ENCODE assay signal across 10 mouse cellular contexts in genomic region chr7:46377008-46377346, GRCm38 (mm10). TPM values are rescaled to one million over a fixed set of nuclear protein-coding genes. Genes with fewer than 3 reads are reported as not detected.
DNase-seq lines count a peak whose midpoint lies in the region; ATAC-seq and TF ChIP-seq lines count a peak whose summit lies in the region.
"Had no signal": no experiment of that assay in that cellular context is flagged by ENCODE, and none has a peak within 500 bp of the region (broad histone marks: within the 10 kb centered on the region; RNA-seq: fewer than 3 reads in every experiment).

No protein-coding gene starts in this region.

- no peaks in the 10 kb centered on the region; the same call in 1 of the 2 replicates for H3K27me3 ChIP-seq in thymus, adult 2 months (ENCODE audit: control insufficient read depth, insufficient read depth, low read length)

- no peak overlapping the region for H3K4me3 ChIP-seq in thymus, adult 2 months (ENCODE audit: control insufficient read depth, insufficient read depth, low read length)
- H3K4me3 ChIP-seq: erythroblast, embryonic 14.5 days had no signal

- H3K36me3 ChIP-seq in thymus, adult 2 months (ENCODE audit: control insufficient read depth, insufficient read depth, low read length): no peaks in the 10 kb centered on the region

- H3K4me1 ChIP-seq in thymus, adult 2 months (replicated peaks; ENCODE audit: control insufficient read depth, insufficient read depth, low read length): no peaks in the 10 kb centered on the region

- DNase-seq in cerebellum, adult 9-11 months: peak; percentile 17
- DNase-seq in cerebellum, adult 9-10 months: no peak
- peak; percentile 40 for DNase-seq in WW6 (ENCODE audit: low read depth, low spot score)
- peak; percentile 70 for DNase-seq in gastrocnemius, postnatal 14 days
- no peak for DNase-seq in thymus, adult 2 months
- no peak for DNase-seq in lung, postnatal 14 days
- DNase-seq in ovary, adult 18-20 months (ENCODE audit: low spot score): no peak

- 5% methylated on average over 33 of the region's 33 CpGs for WGBS in thymus, adult 2 months

- no peak for TF ChIP-seq POLR2A in thymus, adult 2 months (IDR thresholded peaks at IDR 0.05; ENCODE audit: control insufficient read depth, extremely low read depth, insufficient read depth, low read length, poor library complexity)

- peak; percentile 41; the same call in 1 of the 2 replicates for ATAC-seq in megakaryocyte progenitor cell, adult 5-6 weeks (replicated peaks; ENCODE audit: poor library complexity)

- no peak overlapping the region for H3K27ac ChIP-seq in thymus, adult 2 months (ENCODE audit: control insufficient read depth, insufficient read depth, low read length)

- TF ChIP-seq CTCF in thymus, adult 2 months (IDR thresholded peaks at IDR 0.05; ENCODE audit: borderline replicate concordance, control insufficient read depth, extremely low read depth, insufficient read depth, low read length, poor library complexity): no peak

- intact Hi-C loops in gastrocnemius, postnatal 14 days (cut with DNase I; ENCODE audit: low total_unique reads): no loop called here

RNA-seq across cellular contexts. Expression of gene Myod1, which starts 0.7 kb away (rescaled TPM):
- 10 to 100 TPM; 24.3 to 30.6 TPM for total RNA-seq in gastrocnemius, postnatal 14 days (2021)
- not detected in 2 replicates for total RNA-seq in megakaryocyte progenitor cell, adult 5-6 weeks (2015)
- not detected in 2 replicates for total RNA-seq in megakaryocyte progenitor cell, adult 5-6 weeks (2017)
- polyA plus RNA-seq in thymus, adult 2 months (2012; rRNA removed): 0.05 TPM in 1 of 2 replicates, not detected in the other
- polyA plus RNA-seq: erythroblast, embryonic 14.5 days; small intestine, adult 2 months had no signal

RNA-seq across cellular contexts. Expression of gene Kcnc1, which starts 19.3 kb away (rescaled TPM):
- 10 to 100 TPM; 34.8 to 35.1 TPM for total RNA-seq in gastrocnemius, postnatal 14 days (2021)
- total RNA-seq in megakaryocyte progenitor cell, adult 5-6 weeks (2015): 0.22 and 1.2 TPM in 2 replicates
- total RNA-seq in megakaryocyte progenitor cell, adult 5-6 weeks (2017): 0.07 TPM in 1 of 2 replicates, not detected in the other
- 1.3 and 1.6 TPM in 2 replicates for polyA plus RNA-seq in thymus, adult 2 months (2012; rRNA removed)

Comparison
In these comparisons a context has a peak if more than half of its experiments do, and no peak if none do; other contexts are left out.
1. DNase-seq: peak in cerebellum, adult 9-11 months (single experiment), WW6 (single experiment) and gastrocnemius, postnatal 14 days (single experiment); none in cerebellum, adult 9-10 months (single experiment), thymus, adult 2 months (single experiment), lung, postnatal 14 days (single experiment) and ovary, adult 18-20 months (single experiment).
2. RNA of gene Myod1, which starts 0.7 kb away (total RNA-seq): 24.3 to 30.6 TPM in gastrocnemius, postnatal 14 days; not detected in megakaryocyte progenitor cell, adult 5-6 weeks; every median in the first group is over 10 times any median in the second.
3. RNA of gene Kcnc1, which starts 19.3 kb away (total RNA-seq): 34.8 to 35.1 TPM in gastrocnemius, postnatal 14 days; 0.07 to 1.2 TPM in megakaryocyte progenitor cell, adult 5-6 weeks; every median in the first group is over 10 times any median in the second.